Mouse (Mus musculus) limb, embryonic 14.5 days (tissue): ENCODE data around the gene Gsto2. TPM values are rescaled to one million over a fixed set of nuclear protein-coding genes. Genes with fewer than 3 reads are reported as not detected.

ENCODE experiments used
- ATAC-seq: fragments of 200-750 bp; cut with Nextera tagmentation; 2 replicates; pipeline ENCODE4 v1.8.0; 2017; ENCODE audit warnings: low read depth, moderate number of reproducible peaks, moderate TSS enrichment; ENCODE audit not compliant: low FRiP score
- DNase-seq: peaks from one replicate; pipeline ENCODE4 v3.0.0-alpha.2; 2015; ENCODE audit warnings: low spot score
- H3K27ac ChIP-seq: fragments of 300-500 bp; sonication (generic); replicated peaks from 2 replicates; pipeline ENCODE4 v1.5.1; 2014; ENCODE audit warnings: low read depth, mild to moderate bottlenecking, low read length, moderate library complexity, mixed read lengths
- H3K27me3 ChIP-seq: fragments of 300-500 bp; sonication (generic); 2 replicates; pipeline ENCODE4 v1.6.1; 2014; ENCODE audit warnings: low read length, mixed read lengths; ENCODE audit not compliant: control insufficient read depth, insufficient read depth
- H3K36me3 ChIP-seq: fragments of 300-500 bp; sonication (generic); 2 replicates; pipeline ENCODE4 v1.6.1; 2014; ENCODE audit warnings: mild to moderate bottlenecking, low read length, moderate library complexity, mixed read lengths; ENCODE audit not compliant: control insufficient read depth, insufficient read depth
- H3K4me1 ChIP-seq: fragments of 300-500 bp; sonication (generic); 2 replicates; pipeline ENCODE4 v1.6.1; 2014; ENCODE audit warnings: antibody characterized with exemption, low read length, mixed read lengths; ENCODE audit not compliant: control insufficient read depth, insufficient read depth
- H3K4me2 ChIP-seq: fragments of 300-500 bp; sonication (generic); replicated peaks from 2 replicates; pipeline ENCODE4 v1.6.1; 2014; ENCODE audit warnings: low read depth, mild to moderate bottlenecking, low read length, moderate library complexity; ENCODE audit not compliant: severe bottlenecking
- H3K4me3 ChIP-seq: fragments of 300-500 bp; sonication (generic); replicated peaks from 2 replicates; pipeline ENCODE4 v1.5.1; 2014; ENCODE audit warnings: low read length
- H3K9ac ChIP-seq: fragments of 300-500 bp; sonication (generic); 2 replicates; pipeline ENCODE4 v1.6.1; 2014; ENCODE audit warnings: mild to moderate bottlenecking, low read depth, low read length, moderate library complexity; ENCODE audit not compliant: severe bottlenecking
- H3K9me3 ChIP-seq: fragments of 300-500 bp; sonication (generic); 2 replicates; pipeline ENCODE4 v1.6.1; 2016; ENCODE audit warnings: low read length; ENCODE audit not compliant: control insufficient read depth
- POLR2A ChIP-seq: fragments of 200-500 bp; IDR thresholded peaks from 2 replicates; pipeline ENCODE4 v1.8.0; 2012; ENCODE audit warnings: inconsistent platforms, mild to moderate bottlenecking, moderate library complexity, borderline replicate concordance; ENCODE audit not compliant: insufficient read depth, insufficient read length; ENCODE audit errors: extremely low read depth
- WGBS: fragments of 180-500 bp; shearing (Covaris S2); extraction: QIAGEN DNeasy Blood & Tissue Kit; methylation state at CpG from one replicate; pipeline ENCODE4 v1.1.7; 2014; 5-methylcytosine and 5-hydroxymethylcytosine counted together
- polyA plus RNA-seq, 2 experiments: library from polyadenylated mRNA; depleted of rRNA in 1 of 2; stranded (reverse) in 1 of 2; unstranded in 1 of 2; fragments of >200 nt; fragmentation: Nextera tagmentation in 1 of 2; extraction: Ambion mirVana in 1 of 2; gene quantifications; 2 replicates each; pipeline versions ENCODE4 v1.2.1 to v1.2.3; 2012 to 2014

Gsto2 gene
- polyA plus RNA-seq, 2 experiments = 0.87 to 1.2 TPM

DNA sequence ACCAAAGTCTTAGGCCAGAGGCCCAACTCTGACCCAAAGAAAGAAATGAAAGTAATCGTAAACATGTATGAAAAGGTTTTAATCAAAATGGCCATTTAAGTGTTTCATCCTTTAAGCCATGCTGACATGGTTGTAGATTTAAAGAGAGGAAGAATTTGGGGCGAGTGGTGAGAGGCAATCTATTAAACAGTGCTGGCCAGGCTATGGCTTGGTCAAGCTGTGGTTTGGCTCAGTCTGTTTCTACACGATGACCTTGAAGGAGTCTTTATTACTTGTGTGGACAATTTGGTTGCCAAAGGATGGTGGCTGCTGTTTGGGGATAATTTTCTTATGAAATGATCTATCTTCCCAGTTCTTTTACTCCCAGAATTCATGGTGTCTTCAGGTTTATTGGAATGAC, 12.3 kb upstream of the Gsto2 start:
- H3K9me3 ChIP-seq = no peaks in the 10 kb centered on the region
- 0 out of 2 replicates have a peak, but pooled peaks cover 3% of the 10 kb centered on the region for H3K4me1 ChIP-seq
- no peak for ATAC-seq
- no peak overlapping the region for H3K9ac ChIP-seq
- WGBS = 77% methylated on average over 3 of the region's 3 CpGs
- no peak overlapping the region for H3K4me2 ChIP-seq
- no peak for TF ChIP-seq POLR2A
- DNase-seq = no peak
- H3K27me3 ChIP-seq = no peaks in the 10 kb centered on the region
- no peak overlapping the region for H3K27ac ChIP-seq
- no peak overlapping the region for H3K4me3 ChIP-seq
- peaks cover 3% of the 10 kb centered on the region for H3K36me3 ChIP-seq

DNA sequence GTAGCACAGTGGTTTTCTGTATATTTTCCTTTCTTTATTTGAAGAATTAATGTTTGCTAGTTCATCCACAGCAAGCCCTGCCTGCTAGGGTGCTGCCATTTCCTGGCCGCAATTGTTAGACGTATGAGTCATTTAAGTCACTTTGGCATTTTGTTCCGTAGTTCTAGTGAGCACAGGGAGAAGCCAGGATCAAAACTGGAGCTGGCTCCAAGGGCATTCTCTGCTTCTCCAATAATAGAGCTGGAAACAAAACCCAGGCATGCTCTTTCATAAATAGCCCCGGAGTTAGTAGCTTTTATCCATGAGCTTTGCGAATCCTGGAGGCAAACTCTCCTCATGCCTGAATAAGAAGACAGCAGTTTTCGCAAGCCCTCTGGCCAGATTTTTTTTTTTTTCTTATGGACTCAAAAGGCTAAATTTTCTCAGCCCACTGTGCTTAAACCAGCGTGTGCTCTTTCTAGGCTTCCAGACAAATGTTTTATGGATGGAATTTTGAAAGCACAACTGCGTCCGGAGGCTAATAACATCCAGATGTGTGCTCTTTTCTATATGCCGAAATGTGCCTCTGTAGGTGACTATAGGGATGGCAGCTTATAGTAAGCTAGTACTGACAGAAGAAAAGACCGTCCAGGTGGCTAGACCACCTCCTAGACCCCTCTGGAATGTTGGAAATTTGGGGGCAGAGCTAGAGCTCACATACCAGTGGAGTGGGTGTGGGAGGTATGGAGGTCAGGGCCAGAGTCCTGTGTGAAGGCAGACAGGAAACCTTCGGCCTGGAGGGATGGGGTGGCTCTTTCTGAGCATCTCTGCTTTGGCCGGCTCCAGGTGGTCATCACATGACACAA, 11.2 kb upstream of the Gsto2 start:
- peak; percentile 90 for DNase-seq
- ATAC-seq = peak; percentile 90
- WGBS = 4% methylated on average over 13 of the region's 13 CpGs

DNA sequence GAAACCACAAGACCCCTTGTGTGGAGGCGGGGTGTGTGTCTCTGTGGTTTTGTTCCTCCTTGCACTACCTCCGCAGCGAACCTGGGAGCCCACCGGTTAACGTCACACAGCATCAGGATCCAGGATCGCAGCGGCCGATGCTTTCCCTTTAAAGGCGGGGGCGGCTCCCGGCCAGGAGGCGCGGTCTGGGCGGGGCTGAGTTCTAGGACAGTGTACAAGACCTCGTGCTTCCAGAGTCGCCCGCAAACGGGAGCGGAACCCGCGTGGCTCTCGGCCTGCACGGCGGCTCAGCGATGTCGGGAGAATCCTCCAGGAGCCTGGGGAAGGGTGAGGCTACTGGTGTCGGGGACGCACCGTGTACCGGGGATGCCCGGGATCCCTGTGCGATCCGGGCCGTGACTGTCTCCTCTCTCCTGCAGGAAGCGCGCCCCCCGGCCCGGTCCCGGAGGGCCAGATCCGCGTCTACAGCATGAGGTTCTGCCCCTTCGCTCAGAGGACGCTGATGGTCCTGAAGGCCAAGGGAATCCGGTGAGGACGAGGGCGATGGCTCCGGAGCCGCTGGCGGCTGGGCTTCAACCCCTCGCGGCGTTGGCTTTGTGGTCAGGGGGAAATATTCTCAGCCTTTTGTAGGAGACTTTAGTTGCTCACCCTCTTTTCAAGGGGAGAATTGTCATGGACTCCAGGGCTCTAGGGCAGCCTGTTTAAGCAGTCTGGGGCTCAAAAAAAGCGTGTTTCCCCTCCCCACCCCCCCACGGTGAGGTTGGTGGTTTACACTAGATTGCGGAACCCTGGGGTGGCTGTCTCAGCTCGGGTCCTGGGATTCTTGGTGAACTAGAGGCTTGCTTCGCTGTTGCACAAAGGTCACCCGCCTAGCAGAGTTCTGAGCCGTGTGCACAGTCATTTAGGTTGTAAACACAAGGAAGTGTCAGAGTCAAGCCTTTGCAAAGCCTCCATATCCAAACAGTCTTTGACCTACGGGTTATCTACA, 10.2 kb upstream of the Gsto2 start, which contains the start of gene Gsto1:
TSS of gene Gsto1 (plus strand) at position 175 of the 988 bp plus-strand sequence.
- DNase-seq (peak; percentile 91), ATAC-seq (peak; percentile 96)
- Histone ChIP-seq H3K9ac (peak within 1 kb of the TSS; percentile 79), H3K27me3 (no peaks in the 10 kb centered on the region), H3K4me3 (peak within 1 kb of the TSS; percentile 83), H3K36me3 (peaks cover 15% of the 10 kb centered on the region), H3K27ac (peak within 1 kb of the TSS; percentile 81), H3K4me1 (0 out of 2 replicates have a peak, but pooled peaks cover 3% of the 10 kb centered on the region), H3K4me2 (peak within 1 kb of the TSS; percentile 92), H3K9me3 (no peaks in the 10 kb centered on the region)
- WGBS = under 1% methylated on average over 54 of the region's 60 CpGs
- peak; percentile 94; the same call in 1 of the 2 replicates for TF ChIP-seq POLR2A

More for the DNA sequence above, 11.2 kb upstream of the Gsto2 start:
- no peak for TF ChIP-seq POLR2A
- Histone ChIP-seq H3K36me3 (peaks cover 7% of the 10 kb centered on the region), H3K4me3 (peak overlapping the region; percentile 83), H3K9me3 (no peaks in the 10 kb centered on the region), H3K4me1 (0 out of 2 replicates have a peak, but pooled peaks cover 3% of the 10 kb centered on the region), H3K4me2 (peak overlapping the region; percentile 92), H3K27ac (peak overlapping the region; percentile 81), H3K27me3 (no peaks in the 10 kb centered on the region), H3K9ac (peak overlapping the region; percentile 79)

DNA sequence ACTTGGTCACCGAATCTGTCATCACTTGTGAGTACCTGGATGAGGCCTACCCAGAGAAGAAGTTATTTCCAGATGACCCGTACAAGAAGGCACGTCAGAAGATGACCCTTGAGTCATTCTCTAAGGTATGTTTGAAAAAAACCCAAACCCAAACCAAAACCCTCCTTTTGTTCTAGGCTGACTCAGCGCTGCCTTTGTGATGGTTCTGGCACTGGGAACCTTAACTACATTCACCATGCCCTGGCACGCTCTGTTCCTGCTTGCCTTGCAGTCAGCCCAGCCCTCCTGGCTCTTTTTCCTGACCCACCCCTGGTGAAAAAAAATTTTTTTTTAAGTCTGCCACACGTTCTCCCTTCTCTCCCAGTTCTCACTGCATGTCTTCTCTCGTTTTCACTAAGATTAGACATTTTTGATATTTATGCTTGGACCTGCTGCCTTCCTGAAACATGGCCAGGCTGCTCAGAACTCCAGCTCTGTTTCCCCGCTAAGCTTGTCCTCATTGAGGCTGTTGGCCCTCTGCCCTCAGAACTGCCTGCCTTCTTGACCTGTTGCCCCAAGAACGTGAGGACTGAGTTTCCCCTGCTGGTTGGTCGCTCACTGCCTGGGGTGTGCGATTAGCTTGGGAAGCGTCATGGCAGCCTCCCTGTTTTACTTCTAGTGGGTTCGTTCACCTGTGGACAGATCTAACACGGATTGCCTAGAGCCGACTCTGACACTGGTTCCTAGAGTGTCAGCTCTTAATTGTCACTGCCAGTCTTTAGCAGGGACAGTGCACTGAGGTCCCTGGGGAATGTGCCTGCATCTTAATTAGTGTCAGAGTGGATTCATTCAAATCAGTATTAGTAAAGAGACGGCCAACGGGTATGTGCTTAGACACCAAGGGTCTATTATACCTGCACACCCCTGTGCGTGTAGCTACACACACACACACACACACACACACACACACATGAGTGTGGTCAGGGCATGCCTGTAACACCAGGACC, 7.1 kb upstream of the Gsto2 start:
- Histone ChIP-seq H3K27ac (no peak overlapping the region), H3K4me3 (no peak overlapping the region), H3K27me3 (no peaks in the 10 kb centered on the region), H3K4me1 (0 out of 2 replicates have a peak, but pooled peaks cover 3% of the 10 kb centered on the region), H3K4me2 (no peak overlapping the region), H3K36me3 (peaks cover 35% of the 10 kb centered on the region), H3K9ac (no peak overlapping the region), H3K9me3 (no peaks in the 10 kb centered on the region)
- DNase-seq (no peak), ATAC-seq (no peak)
- WGBS = 84% methylated on average over 18 of the region's 18 CpGs
- no peak for TF ChIP-seq POLR2A
